Mouse (Mus musculus) testis, adult 2 months (tissue): Measurements from ENCODE around the gene Edf1.

ENCODE experiments used
- CTCF ChIP-seq: fragments of 200-500 bp; IDR thresholded peaks from 2 replicates; pipeline ENCODE4 v1.5.1; 2012; ENCODE audit warnings: low read depth, mild to moderate bottlenecking, inconsistent platforms, low read length, moderate library complexity; ENCODE audit not compliant: control insufficient read depth, insufficient read depth, insufficient replicate concordance
- POLR2A ChIP-seq: fragments of 200-500 bp; IDR thresholded peaks from 2 replicates; pipeline ENCODE4 v1.6.1; 2012; ENCODE audit warnings: low read depth, mild to moderate bottlenecking, inconsistent platforms, low read length, moderate library complexity; ENCODE audit not compliant: control insufficient read depth

DNA sequence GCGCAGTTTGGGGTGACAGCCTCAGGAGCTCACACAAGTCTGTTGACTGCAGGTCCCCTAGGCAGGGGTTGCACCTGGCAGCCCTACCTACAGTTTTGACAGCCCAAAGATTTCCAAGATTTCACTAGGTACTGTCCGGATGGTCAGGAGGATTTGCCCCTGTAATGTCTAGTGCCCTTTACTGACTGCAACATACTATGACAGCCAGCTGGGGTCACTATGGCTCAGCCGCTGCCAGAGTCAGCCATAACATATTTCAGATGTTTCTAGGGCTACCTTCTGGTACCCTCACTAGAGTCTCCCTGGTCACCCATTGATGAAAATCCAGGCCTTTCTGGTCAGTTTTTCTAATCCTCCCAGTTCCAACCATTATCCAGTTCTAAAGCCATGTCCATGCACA lies 47.7 kb upstream of the Edf1 start:
- TF ChIP-seq POLR2A = no peak
- TF ChIP-seq CTCF = peak; percentile 24; the same call in 1 of the 2 replicates
